Mouse (Mus musculus): ENCODE measurements around the gene Gm20388. TPM values are rescaled to one million over a fixed set of nuclear protein-coding genes. Genes with fewer than 3 reads are reported as not detected.
"Not testable (repeated sequence)": the region's sequence is repeated elsewhere in the genome, so short reads cannot be mapped to it uniquely, and the experiment has no call there.

Gene Gm20388
- polyA plus RNA-seq, 1 experiment from 2014 or later, result not detected

GRCm38 (mm10) chr8:124151881-124152280 lies 4241.2 kb downstream of the Gm20388 start:
- no peak for ATAC-seq
- no peaks in the 10 kb centered on the region for H3K9me3 ChIP-seq (replicated peaks)
- H3K4me3 ChIP-seq, result no peak overlapping the region
- no peak overlapping the region for H3K27ac ChIP-seq
- H3K27me3 ChIP-seq (replicated peaks), result no peaks in the 10 kb centered on the region
- no peak overlapping the region for H3K9ac ChIP-seq
- no peaks in the 10 kb centered on the region for H3K36me3 ChIP-seq
- 73% methylated on average over 6 of the region's 6 CpGs for WGBS (ENCODE audit: insufficient replicate concordance)
- no peaks in the 10 kb centered on the region for H3K4me1 ChIP-seq
- no peak overlapping the region for H3K4me2 ChIP-seq

GRCm38 (mm10) chr8:124152771-124153170 lies 4242.1 kb downstream of the Gm20388 start:
- no peak overlapping the region for H3K4me2 ChIP-seq
- 70% methylated on average over 8 of the region's 8 CpGs for WGBS (ENCODE audit: insufficient replicate concordance)
- H3K27ac ChIP-seq, result no peak overlapping the region
- no peak overlapping the region for H3K4me3 ChIP-seq
- H3K27me3 ChIP-seq (replicated peaks), result no peaks in the 10 kb centered on the region
- no peaks in the 10 kb centered on the region for H3K4me1 ChIP-seq
- ATAC-seq, result no peak
- H3K36me3 ChIP-seq, result no peaks in the 10 kb centered on the region
- H3K9me3 ChIP-seq (replicated peaks), result no peaks in the 10 kb centered on the region
- H3K9ac ChIP-seq, result no peak overlapping the region

- H3K27ac ChIP-seq, result no peak overlapping the region
- H3K9me3 ChIP-seq (replicated peaks), result no peaks in the 10 kb centered on the region
- WGBS (ENCODE audit: insufficient replicate concordance), result 73% methylated on average over 7 of the region's 7 CpGs
- H3K27me3 ChIP-seq (replicated peaks), result no peaks in the 10 kb centered on the region
- ATAC-seq, result no peak
- no peak overlapping the region for H3K9ac ChIP-seq
- no peaks in the 10 kb centered on the region for H3K36me3 ChIP-seq
- no peak overlapping the region for H3K4me2 ChIP-seq
- no peaks in the 10 kb centered on the region for H3K4me1 ChIP-seq
- no peak overlapping the region for H3K4me3 ChIP-seq
These were observed 4245.7 kb downstream of the Gm20388 start for GRCm38 (mm10) chr8:124156324-124156723.

GRCm38 (mm10) chr8:124161683-124162082 lies 4251.0 kb downstream of the Gm20388 start:
- no peak overlapping the region for H3K4me2 ChIP-seq
- no peaks in the 10 kb centered on the region for H3K27me3 ChIP-seq (replicated peaks)
- H3K9ac ChIP-seq, result no peak overlapping the region
- no peak overlapping the region for H3K4me3 ChIP-seq
- H3K36me3 ChIP-seq, result no peaks in the 10 kb centered on the region
- ATAC-seq, result no peak
- no peak overlapping the region for H3K27ac ChIP-seq
- no peaks in the 10 kb centered on the region for H3K4me1 ChIP-seq
- WGBS (ENCODE audit: insufficient replicate concordance), result 65% methylated on average over 5 of the region's 5 CpGs
- H3K9me3 ChIP-seq (replicated peaks), result no peaks in the 10 kb centered on the region

- Histone ChIP-seq H3K4me1 (no peaks in the 10 kb centered on the region), H3K4me3 (no peak overlapping the region), H3K9ac (no peak overlapping the region), H3K9me3 (replicated peaks) (no peaks in the 10 kb centered on the region), H3K4me2 (no peak overlapping the region), H3K27me3 (replicated peaks) (no peaks in the 10 kb centered on the region), H3K36me3 (no peaks in the 10 kb centered on the region), H3K27ac (no peak overlapping the region)
- WGBS (ENCODE audit: insufficient replicate concordance), result 72% methylated on average over 5 of the region's 5 CpGs
- no peak for ATAC-seq
These were observed 4252.6 kb downstream of the Gm20388 start for GRCm38 (mm10) chr8:124163258-124163657.

- Histone ChIP-seq H3K9me3 (replicated peaks) (no peaks in the 10 kb centered on the region), H3K27me3 (replicated peaks) (peaks cover 13% of the 10 kb centered on the region), H3K4me3 (no peak overlapping the region), H3K4me2 (no peak overlapping the region), H3K27ac (no peak overlapping the region), H3K9ac (no peak overlapping the region), H3K4me1 (no peaks in the 10 kb centered on the region), H3K36me3 (no peaks in the 10 kb centered on the region)
- 80% methylated on average over 7 of the region's 7 CpGs for WGBS (ENCODE audit: insufficient replicate concordance)
- ATAC-seq, result no peak
These were observed 4259.1 kb downstream of the Gm20388 start for GRCm38 (mm10) chr8:124169749-124170148.

- H3K4me2 ChIP-seq, result no peak overlapping the region
- H3K27me3 ChIP-seq (replicated peaks), result peaks cover 13% of the 10 kb centered on the region
- H3K36me3 ChIP-seq, result no peaks in the 10 kb centered on the region
- no peaks in the 10 kb centered on the region for H3K9me3 ChIP-seq (replicated peaks)
- ATAC-seq, result no peak
- no peak overlapping the region for H3K27ac ChIP-seq
- 77% methylated on average over 7 of the region's 7 CpGs for WGBS (ENCODE audit: insufficient replicate concordance)
- H3K9ac ChIP-seq, result no peak overlapping the region
- H3K4me1 ChIP-seq, result no peaks in the 10 kb centered on the region
- H3K4me3 ChIP-seq, result no peak overlapping the region
These were observed 4260.0 kb downstream of the Gm20388 start for GRCm38 (mm10) chr8:124170671-124171070.

GRCm38 (mm10) chr8:124171557-124172528 lies 4261.2 kb downstream of the Gm20388 start:
- peaks cover 13% of the 10 kb centered on the region for H3K27me3 ChIP-seq (replicated peaks)
- H3K4me1 ChIP-seq, result no peaks in the 10 kb centered on the region
- no peak overlapping the region for H3K4me2 ChIP-seq
- WGBS (ENCODE audit: insufficient replicate concordance), result 63% methylated on average over 17 of the region's 17 CpGs
- H3K27ac ChIP-seq, result no peak overlapping the region
- H3K4me3 ChIP-seq, result no peak overlapping the region
- no peak for ATAC-seq
- no peaks in the 10 kb centered on the region for H3K36me3 ChIP-seq
- H3K9ac ChIP-seq, result no peak overlapping the region
- no peaks in the 10 kb centered on the region for H3K9me3 ChIP-seq (replicated peaks)

GRCm38 (mm10) chr8:124173688-124174087 lies 4263.0 kb downstream of the Gm20388 start:
- no peak overlapping the region for H3K9ac ChIP-seq
- peaks cover 13% of the 10 kb centered on the region for H3K27me3 ChIP-seq (replicated peaks)
- H3K9me3 ChIP-seq (replicated peaks), result no peaks in the 10 kb centered on the region
- WGBS (ENCODE audit: insufficient replicate concordance), result 72% methylated on average over 4 of the region's 4 CpGs
- ATAC-seq, result no peak
- no peaks in the 10 kb centered on the region for H3K4me1 ChIP-seq
- H3K36me3 ChIP-seq, result no peaks in the 10 kb centered on the region
- no peak overlapping the region for H3K27ac ChIP-seq
- H3K4me2 ChIP-seq, result no peak overlapping the region
- H3K4me3 ChIP-seq, result no peak overlapping the region

GRCm38 (mm10) chr8:124176133-124176532 lies 4265.5 kb downstream of the Gm20388 start:
- no peak for ATAC-seq
- no peak overlapping the region for H3K9ac ChIP-seq
- H3K4me2 ChIP-seq, result no peak overlapping the region
- H3K9me3 ChIP-seq (replicated peaks), result no peaks in the 10 kb centered on the region
- H3K27me3 ChIP-seq (replicated peaks), result peaks cover 13% of the 10 kb centered on the region
- no peaks in the 10 kb centered on the region for H3K36me3 ChIP-seq
- H3K4me3 ChIP-seq, result no peak overlapping the region
- H3K27ac ChIP-seq, result no peak overlapping the region
- 74% methylated on average over 6 of the region's 6 CpGs for WGBS (ENCODE audit: insufficient replicate concordance)
- no peaks in the 10 kb centered on the region for H3K4me1 ChIP-seq

- 56% methylated on average over 1 of the region's 1 CpGs for WGBS (ENCODE audit: insufficient replicate concordance)
- not testable (repeated sequence) for H3K4me2 ChIP-seq; H3K27ac ChIP-seq; H3K4me3 ChIP-seq; H3K4me1 ChIP-seq; H3K36me3 ChIP-seq; H3K27me3 ChIP-seq (replicated peaks); H3K9ac ChIP-seq; H3K9me3 ChIP-seq (replicated peaks); ATAC-seq
These were observed 4266.5 kb downstream of the Gm20388 start for GRCm38 (mm10) chr8:124177092-124177491.

- Histone ChIP-seq H3K27me3 (replicated peaks) (no peaks in the 10 kb centered on the region), H3K4me1 (no peaks in the 10 kb centered on the region), H3K9ac (no peak overlapping the region), H3K4me3 (no peak overlapping the region), H3K4me2 (no peak overlapping the region), H3K36me3 (no peaks in the 10 kb centered on the region), H3K9me3 (replicated peaks) (no peaks in the 10 kb centered on the region), H3K27ac (no peak overlapping the region)
- no peak for ATAC-seq
- WGBS (ENCODE audit: insufficient replicate concordance), result 59% methylated on average over 5 of the region's 5 CpGs
These were observed 4270.2 kb downstream of the Gm20388 start for GRCm38 (mm10) chr8:124180681-124181445.

Data from liver, embryonic 12.5 days (tissue).